Mouse (Mus musculus): ENCODE measurements at regions not wholly inside any gene's neighbourhood (a gene's known extent, or its start where the extent isn't known, plus 50 kb on each side); places are given as distances from the start of the nearest gene placed in this dataset.

DNA sequence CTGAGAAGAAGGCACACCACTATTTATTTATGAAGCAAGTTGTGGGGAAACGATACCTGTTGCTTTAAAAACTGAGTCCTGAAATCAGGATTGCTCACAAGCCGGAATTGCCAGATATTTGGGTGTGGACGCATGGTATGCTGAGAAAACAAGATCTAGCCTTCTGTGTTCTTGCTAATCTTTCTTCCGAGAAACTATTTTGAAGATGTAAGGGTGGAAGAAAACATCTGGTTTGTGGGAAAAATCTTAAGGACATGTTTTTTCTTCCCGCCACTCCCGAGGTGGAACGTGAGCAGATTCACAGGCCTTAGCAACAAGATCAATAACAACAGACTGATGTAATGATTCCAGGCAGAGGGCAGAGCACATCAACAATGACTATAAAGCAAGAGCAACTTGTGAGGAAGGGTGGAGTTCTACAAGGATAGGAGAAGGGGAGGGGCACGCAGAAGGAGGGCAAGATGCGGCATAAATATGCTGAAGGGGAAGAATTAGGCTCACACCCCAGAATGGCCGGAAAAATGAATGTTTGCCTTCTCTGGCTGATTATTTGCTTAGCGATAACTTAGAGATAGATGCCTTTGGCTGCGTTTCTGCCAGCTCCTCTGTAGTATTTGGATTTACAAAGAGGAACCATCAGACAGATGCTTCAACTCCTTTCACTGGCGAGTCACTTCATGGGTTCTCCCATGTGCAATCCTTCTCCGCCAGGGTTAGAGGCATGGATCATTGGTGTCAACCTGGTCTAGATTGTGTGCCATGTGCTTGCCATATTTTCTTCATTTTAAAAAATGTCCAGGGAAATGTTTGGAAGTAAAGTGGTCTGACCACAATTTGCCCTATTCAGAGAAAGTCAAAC lies 139.0 kb upstream of the Tgfbr2 start:
- ATAC-seq (replicated peaks; ENCODE audit: insufficient number of reproducible peaks, low FRiP score, low TSS enrichment, poor library complexity, severe bottlenecking) = no peak

DNA sequence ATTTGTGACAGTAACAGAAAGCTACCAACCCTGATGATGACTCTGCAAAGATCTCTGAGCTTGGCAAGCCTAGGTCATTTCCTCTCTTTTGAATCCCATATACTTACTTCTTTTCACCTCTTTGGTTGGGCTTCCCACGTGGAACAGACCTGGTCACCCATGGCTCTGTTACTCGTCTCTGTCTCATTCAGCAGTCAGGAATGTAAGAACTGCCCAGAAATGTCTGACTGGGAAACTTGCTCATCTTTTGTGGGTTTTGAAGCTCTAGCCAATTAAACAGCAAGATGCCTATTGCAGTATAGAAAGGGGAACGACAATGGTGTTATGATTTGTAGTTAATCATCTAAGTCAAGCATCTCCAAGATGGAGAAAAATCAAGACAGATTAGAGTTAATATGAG lies 136.2 kb upstream of the Tgfbr2 start:
- ATAC-seq (replicated peaks; ENCODE audit: insufficient number of reproducible peaks, low FRiP score, low TSS enrichment, poor library complexity, severe bottlenecking) = no peak

GRCm38 (mm10) chr9:116301602-116302001 lies 126.4 kb upstream of the Tgfbr2 start:
- ATAC-seq (replicated peaks; ENCODE audit: insufficient number of reproducible peaks, low FRiP score, low TSS enrichment, poor library complexity, severe bottlenecking) = no peak

DNA sequence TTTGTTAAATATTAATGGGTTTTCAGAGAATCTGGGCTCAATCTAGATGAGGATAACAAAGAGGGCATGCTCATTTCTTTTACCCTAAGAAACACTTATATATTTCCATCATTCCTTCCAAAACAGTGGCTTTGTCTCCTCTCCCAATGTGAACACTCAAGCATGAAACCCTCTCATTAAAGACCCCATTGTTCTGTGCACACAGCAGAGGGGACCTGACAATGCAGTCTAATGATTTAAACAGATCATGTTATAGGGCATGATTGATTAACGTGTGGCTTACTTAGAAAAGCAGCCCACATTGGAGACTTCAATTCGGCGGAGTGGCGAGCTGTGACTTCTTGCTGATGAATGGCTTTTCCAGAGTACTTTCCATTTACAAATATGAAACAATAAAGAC lies 123.6 kb upstream of the Tgfbr2 start:
- ATAC-seq (replicated peaks; ENCODE audit: insufficient number of reproducible peaks, low FRiP score, low TSS enrichment, poor library complexity, severe bottlenecking) = no peak

- no peak for ATAC-seq (replicated peaks; ENCODE audit: insufficient number of reproducible peaks, low FRiP score, low TSS enrichment, poor library complexity, severe bottlenecking)
Observed at GRCm38 (mm10) chr9:116296349-116296748, 121.2 kb upstream of the Tgfbr2 start.

DNA sequence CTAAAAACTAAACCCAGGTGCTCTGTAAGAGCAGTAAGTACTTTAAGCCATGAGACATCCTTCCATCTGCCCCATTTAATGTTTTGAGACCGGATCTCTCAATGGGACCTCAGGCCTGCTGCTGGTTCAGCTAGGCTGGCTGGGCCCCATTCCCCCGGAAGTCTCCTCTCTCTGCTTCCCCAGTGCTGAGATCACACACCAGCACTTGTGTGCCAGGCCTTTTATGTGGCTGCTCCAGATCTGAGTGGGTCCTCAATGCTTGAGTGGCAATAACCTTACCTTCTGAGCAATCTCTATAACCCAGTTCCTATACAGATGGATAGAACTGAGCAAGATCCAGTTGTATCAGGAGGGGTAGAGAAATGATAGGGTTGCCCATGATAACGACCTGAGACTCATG lies 118.9 kb upstream of the Tgfbr2 start:
- no peak for ATAC-seq (replicated peaks; ENCODE audit: insufficient number of reproducible peaks, low FRiP score, low TSS enrichment, poor library complexity, severe bottlenecking)

- no peak for ATAC-seq (replicated peaks; ENCODE audit: insufficient number of reproducible peaks, low FRiP score, low TSS enrichment, poor library complexity, severe bottlenecking)
Observed at GRCm38 (mm10) chr9:116293110-116293509, 118.0 kb upstream of the Tgfbr2 start.

GRCm38 (mm10) chr9:116291624-116292023 lies 116.5 kb upstream of the Tgfbr2 start:
- ATAC-seq (replicated peaks; ENCODE audit: insufficient number of reproducible peaks, low FRiP score, low TSS enrichment, poor library complexity, severe bottlenecking) = no peak

DNA sequence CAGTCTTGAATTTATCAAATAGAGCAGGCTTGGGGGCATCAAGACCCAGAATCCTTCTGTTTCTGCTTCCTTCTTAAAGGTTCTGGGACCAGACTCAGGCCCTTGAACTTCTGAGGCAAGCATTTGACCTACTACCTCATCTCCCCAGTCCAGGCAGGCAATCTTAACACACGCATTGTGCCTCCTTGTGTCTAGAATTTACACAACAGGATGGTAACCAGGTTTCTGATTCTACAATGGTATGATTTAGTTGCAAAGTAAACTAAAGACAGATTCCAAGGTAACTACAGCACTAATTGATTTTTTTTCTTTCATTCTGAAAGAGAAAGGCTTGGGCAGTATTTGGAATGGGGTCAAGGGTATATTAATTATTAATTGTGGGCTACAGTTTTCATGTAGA lies 115.7 kb upstream of the Tgfbr2 start:
- no peak for ATAC-seq (replicated peaks; ENCODE audit: insufficient number of reproducible peaks, low FRiP score, low TSS enrichment, poor library complexity, severe bottlenecking)

GRCm38 (mm10) chr9:116285691-116286431 lies 110.7 kb upstream of the Tgfbr2 start:
- no peak for ATAC-seq (replicated peaks; ENCODE audit: insufficient number of reproducible peaks, low FRiP score, low TSS enrichment, poor library complexity, severe bottlenecking)

GRCm38 (mm10) chr9:116283790-116284526 lies 108.8 kb upstream of the Tgfbr2 start:
- no peak for ATAC-seq (replicated peaks; ENCODE audit: insufficient number of reproducible peaks, low FRiP score, low TSS enrichment, poor library complexity, severe bottlenecking)

DNA sequence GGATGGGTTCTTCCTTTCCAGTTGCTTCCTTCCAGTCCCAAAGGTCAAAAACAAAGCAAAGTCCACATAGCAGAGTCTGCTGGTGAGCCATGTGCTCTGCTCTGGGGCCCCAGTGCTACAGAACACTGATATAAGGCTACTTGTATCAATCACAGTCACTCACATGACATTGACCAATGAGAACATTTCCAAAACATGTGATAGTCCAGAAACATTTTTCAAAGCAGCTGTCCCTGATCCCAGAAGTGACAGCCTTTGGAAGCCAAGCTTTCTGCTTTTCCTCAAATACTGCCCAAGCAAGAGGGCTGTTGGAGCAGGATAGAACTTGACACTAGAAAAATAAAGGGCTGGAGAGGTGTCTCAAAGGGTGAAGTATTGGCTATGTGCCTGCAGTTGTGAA lies 106.5 kb upstream of the Tgfbr2 start:
- no peak for ATAC-seq (replicated peaks; ENCODE audit: insufficient number of reproducible peaks, low FRiP score, low TSS enrichment, poor library complexity, severe bottlenecking)

GRCm38 (mm10) chr9:116280146-116280545 lies 105.0 kb upstream of the Tgfbr2 start:
- ATAC-seq (replicated peaks; ENCODE audit: insufficient number of reproducible peaks, low FRiP score, low TSS enrichment, poor library complexity, severe bottlenecking) = no peak

DNA sequence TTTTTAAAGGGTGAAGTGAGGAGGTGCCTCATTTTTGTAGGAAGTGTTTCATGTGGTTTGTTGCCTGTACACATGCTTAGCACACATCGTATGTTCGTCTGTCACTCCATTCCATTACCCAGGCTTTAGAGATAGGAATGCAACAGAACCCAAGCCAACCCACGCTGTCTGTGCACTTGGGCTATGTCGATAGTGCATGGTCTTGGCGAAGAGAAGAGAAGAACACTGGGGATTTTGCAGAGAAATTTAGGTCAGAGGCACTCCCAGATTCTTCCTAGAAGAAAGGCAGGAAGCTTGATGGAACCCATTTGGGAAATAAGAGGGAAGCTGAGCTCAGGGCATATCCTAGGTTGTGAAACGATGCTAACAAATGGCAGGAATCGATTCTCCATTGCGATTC lies 103.7 kb upstream of the Tgfbr2 start:
- no peak for ATAC-seq (replicated peaks; ENCODE audit: insufficient number of reproducible peaks, low FRiP score, low TSS enrichment, poor library complexity, severe bottlenecking)

- no peak for ATAC-seq (replicated peaks; ENCODE audit: insufficient number of reproducible peaks, low FRiP score, low TSS enrichment, poor library complexity, severe bottlenecking)
Observed at GRCm38 (mm10) chr9:116277736-116278135, 102.6 kb upstream of the Tgfbr2 start.

DNA sequence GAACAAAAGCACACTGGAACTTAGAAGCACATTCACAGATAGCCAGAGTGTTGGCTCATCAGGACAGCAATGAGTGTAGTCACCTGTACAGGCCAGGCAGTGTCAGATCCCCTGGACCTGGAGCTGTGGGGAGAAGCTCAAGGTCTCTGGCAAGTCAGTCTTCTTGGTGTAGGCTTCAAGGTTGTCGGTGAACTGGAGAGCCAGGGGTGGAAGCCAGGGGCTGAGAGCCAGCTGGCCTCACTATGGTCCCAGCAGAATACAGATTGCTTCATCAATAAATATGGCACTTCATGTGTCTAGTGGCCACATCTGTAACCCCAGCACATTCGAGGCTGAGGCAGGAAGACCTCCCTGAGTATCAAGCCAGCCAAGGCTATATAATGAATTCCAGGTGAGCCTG lies 101.0 kb upstream of the Tgfbr2 start:
- ATAC-seq (replicated peaks; ENCODE audit: insufficient number of reproducible peaks, low FRiP score, low TSS enrichment, poor library complexity, severe bottlenecking) = no peak

DNA sequence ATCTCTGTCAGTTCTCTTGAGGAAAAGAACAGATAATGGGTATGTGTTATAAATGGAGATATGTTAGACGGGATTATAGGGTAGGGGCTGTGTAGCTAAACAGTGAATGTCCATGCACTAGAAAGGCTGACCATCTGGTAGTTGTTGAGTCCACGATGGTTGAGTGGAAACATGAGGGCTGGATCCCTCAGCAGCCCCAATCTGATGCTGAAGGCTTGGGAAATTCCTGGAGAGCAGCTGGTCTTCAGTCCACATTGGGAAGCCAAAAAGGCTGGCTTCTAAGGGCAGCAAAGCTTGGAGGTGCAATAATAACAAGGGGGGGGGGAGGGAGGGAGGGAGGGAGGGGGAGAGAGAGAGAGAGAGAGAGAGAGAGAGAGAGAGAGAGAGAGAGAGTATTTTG lies 97.3 kb upstream of the Tgfbr2 start:
- no peak for ATAC-seq (replicated peaks; ENCODE audit: insufficient number of reproducible peaks, low FRiP score, low TSS enrichment, poor library complexity, severe bottlenecking)

GRCm38 (mm10) chr9:116270417-116270828 lies 95.3 kb upstream of the Tgfbr2 start:
- ATAC-seq (replicated peaks; ENCODE audit: insufficient number of reproducible peaks, low FRiP score, low TSS enrichment, poor library complexity, severe bottlenecking) = no peak

DNA sequence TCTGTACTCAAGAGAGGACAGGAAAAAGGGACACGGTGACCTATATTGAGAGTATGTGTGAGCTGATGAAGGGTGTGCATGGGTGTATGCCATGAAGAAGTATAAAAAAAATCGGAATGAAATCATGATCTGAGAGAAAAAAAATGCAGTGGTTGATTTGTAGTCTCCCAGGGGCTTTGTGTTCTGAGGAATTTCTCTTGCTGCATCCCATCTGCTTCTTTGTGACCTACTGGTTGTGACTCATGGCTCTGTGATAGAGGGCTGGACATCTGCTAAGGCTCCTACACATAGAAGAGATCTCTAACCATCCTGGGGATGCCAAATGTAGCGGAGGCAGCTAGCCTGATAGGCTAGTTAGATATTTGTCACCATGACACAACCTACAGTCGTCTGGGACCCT lies 92.3 kb upstream of the Tgfbr2 start:
- ATAC-seq (replicated peaks; ENCODE audit: insufficient number of reproducible peaks, low FRiP score, low TSS enrichment, poor library complexity, severe bottlenecking) = no peak
